Mouse (Mus musculus): ENCODE data around the gene Immp2l. TPM values are rescaled to one million over a fixed set of nuclear protein-coding genes. Genes with fewer than 3 reads are reported as not detected.
"Not testable (repeated sequence)": the region's sequence is repeated elsewhere in the genome, so short reads cannot be mapped to it uniquely, and the experiment has no call there.

The Immp2l gene
- total RNA-seq, 2 experiments from 2014 or later: 9.5 to 14.0 TPM

GRCm38 (mm10) chr12:41851896-41852470 is 828.1 kb downstream of the Immp2l start:
- no peak overlapping the region for H3K4me3 ChIP-seq
- no peak for DNase-seq
- intact Hi-C loops (cut with DNase I): no loop called here
- H3K27ac ChIP-seq: no peak overlapping the region
- TF ChIP-seq CTCF (IDR thresholded peaks at IDR 0.05): no peak

GRCm38 (mm10) chr12:41859652-41860051 is 835.8 kb downstream of the Immp2l start:
- H3K27ac ChIP-seq; H3K4me3 ChIP-seq; intact Hi-C loops (cut with DNase I); DNase-seq: not testable (repeated sequence)

GRCm38 (mm10) chr12:41868317-41868716 is 844.4 kb downstream of the Immp2l start:
- no peak for DNase-seq
- Histone ChIP-seq H3K4me3 (no peak overlapping the region), H3K27ac (no peak overlapping the region)
- intact Hi-C loops (cut with DNase I): no loop called here
- TF ChIP-seq CTCF (IDR thresholded peaks at IDR 0.05): no peak

GRCm38 (mm10) chr12:41874015-41874414 is 850.1 kb downstream of the Immp2l start:
- DNase-seq: no peak
- intact Hi-C loops (cut with DNase I): no loop called here
- H3K27ac ChIP-seq: no peak overlapping the region
- TF ChIP-seq CTCF (IDR thresholded peaks at IDR 0.05): peak; percentile 11; the same call in 1 of the 2 replicates
- no peak overlapping the region for H3K4me3 ChIP-seq

GRCm38 (mm10) chr12:41877292-41877959 is 853.5 kb downstream of the Immp2l start:
- no peak for DNase-seq
- no peak overlapping the region for H3K4me3 ChIP-seq
- H3K27ac ChIP-seq: no peak overlapping the region
- TF ChIP-seq CTCF (IDR thresholded peaks at IDR 0.05): no peak
- intact Hi-C loops (cut with DNase I): no loop called here

GRCm38 (mm10) chr12:41878493-41878892 is 854.6 kb downstream of the Immp2l start:
- no peak for TF ChIP-seq CTCF (IDR thresholded peaks at IDR 0.05)
- intact Hi-C loops (cut with DNase I): no loop called here
- no peak for DNase-seq
- no peak overlapping the region for H3K27ac ChIP-seq
- no peak overlapping the region for H3K4me3 ChIP-seq

GRCm38 (mm10) chr12:41878972-41879371 is 855.1 kb downstream of the Immp2l start:
- intact Hi-C loops (cut with DNase I): no loop called here
- Histone ChIP-seq H3K4me3 (no peak overlapping the region), H3K27ac (no peak overlapping the region)
- no peak for DNase-seq
- no peak for TF ChIP-seq CTCF (IDR thresholded peaks at IDR 0.05)

- TF ChIP-seq CTCF (IDR thresholded peaks at IDR 0.05): no peak
- DNase-seq: no peak
- no peak overlapping the region for H3K4me3 ChIP-seq
- H3K27ac ChIP-seq: no peak overlapping the region
- intact Hi-C loops (cut with DNase I): no loop called here
Measured at GRCm38 (mm10) chr12:41879412-41879811, 855.5 kb downstream of the Immp2l start.

- DNase-seq: no peak
- no peak for TF ChIP-seq CTCF (IDR thresholded peaks at IDR 0.05)
- Histone ChIP-seq H3K27ac (no peak overlapping the region), H3K4me3 (no peak overlapping the region)
- intact Hi-C loops (cut with DNase I): no loop called here
Measured at GRCm38 (mm10) chr12:41880833-41881232, 856.9 kb downstream of the Immp2l start.

GRCm38 (mm10) chr12:41908011-41908410 is 884.1 kb downstream of the Immp2l start:
- intact Hi-C loops (cut with DNase I): no loop called here
- Histone ChIP-seq H3K27ac (no peak overlapping the region), H3K4me3 (no peak overlapping the region)
- no peak for DNase-seq
- TF ChIP-seq CTCF (IDR thresholded peaks at IDR 0.05): no peak

GRCm38 (mm10) chr12:41911626-41912025 is 887.7 kb downstream of the Immp2l start:
- no peak for DNase-seq
- TF ChIP-seq CTCF (IDR thresholded peaks at IDR 0.05): no peak
- Histone ChIP-seq H3K4me3 (no peak overlapping the region), H3K27ac (no peak overlapping the region)
- intact Hi-C loops (cut with DNase I): no loop called here

- no peak overlapping the region for H3K27ac ChIP-seq
- no peak overlapping the region for H3K4me3 ChIP-seq
- TF ChIP-seq CTCF (IDR thresholded peaks at IDR 0.05): no peak
- intact Hi-C loops (cut with DNase I): no loop called here
- DNase-seq: no peak
Measured at GRCm38 (mm10) chr12:41937751-41938150, 913.9 kb downstream of the Immp2l start.

GRCm38 (mm10) chr12:41941853-41942252 is 918.0 kb downstream of the Immp2l start:
- intact Hi-C loops (cut with DNase I): no loop called here
- no peak for DNase-seq
- Histone ChIP-seq H3K4me3 (no peak overlapping the region), H3K27ac (no peak overlapping the region)
- no peak for TF ChIP-seq CTCF (IDR thresholded peaks at IDR 0.05)

Measured in gastrocnemius, adult 2 months (tissue).